Mouse (Mus musculus) yolk sac, embryonic 10.5 days (tissue): ENCODE results near the gene Prss16.

Experiments used
- DNase-seq: peaks from one replicate; pipeline ENCODE4 v3.0.0-alpha.2; 2017; ENCODE audit warnings: low spot score

Prss16 gene

DNA sequence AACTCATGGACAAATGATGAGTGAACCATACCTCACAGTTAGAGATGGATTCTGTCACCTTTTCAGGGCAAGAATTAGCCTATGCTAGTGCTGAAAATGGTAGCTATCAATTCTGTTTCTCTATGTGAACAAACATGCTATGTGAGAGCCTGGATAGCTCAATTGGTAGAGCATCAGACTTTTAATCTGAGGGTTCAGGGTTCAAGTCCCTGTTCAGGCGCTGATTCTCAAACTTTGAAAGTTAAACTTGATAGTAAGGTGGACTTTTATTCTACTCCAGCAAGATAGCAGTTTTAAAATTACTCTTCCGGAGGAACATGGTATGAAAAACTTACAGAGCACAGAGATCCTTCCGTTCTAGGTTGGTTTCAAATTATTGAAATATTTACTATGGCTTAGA lies 37.9 kb downstream of the Prss16 start:
- DNase-seq: peak; percentile 12

GRCm38 (mm10) chr13:21969816-21970215 lies 39.7 kb downstream of the Prss16 start:
- no peak for DNase-seq

DNA sequence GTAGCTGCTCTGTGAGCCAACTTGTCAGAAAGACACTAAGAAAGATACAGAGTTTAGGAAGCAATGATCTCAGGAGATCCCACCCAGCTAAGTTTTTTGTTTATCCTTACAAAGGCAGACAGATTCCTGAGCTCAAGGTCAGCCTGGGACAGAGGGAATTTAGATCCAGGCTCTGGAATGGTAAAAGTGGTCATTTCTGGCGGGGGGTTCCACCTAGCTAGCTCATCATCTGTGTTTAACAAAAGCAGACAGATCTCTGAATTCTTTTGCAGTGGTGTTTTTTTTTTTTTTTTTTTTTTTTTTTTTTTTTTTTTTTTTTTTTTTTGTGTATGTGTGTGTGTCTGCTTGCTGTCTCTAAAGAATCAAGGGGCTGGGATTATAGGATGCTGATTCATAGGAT lies 40.3 kb downstream of the Prss16 start:
- DNase-seq: no peak
